14 mouse cellular contexts compared by ENCODE assay signal in the genomic region with DNA sequence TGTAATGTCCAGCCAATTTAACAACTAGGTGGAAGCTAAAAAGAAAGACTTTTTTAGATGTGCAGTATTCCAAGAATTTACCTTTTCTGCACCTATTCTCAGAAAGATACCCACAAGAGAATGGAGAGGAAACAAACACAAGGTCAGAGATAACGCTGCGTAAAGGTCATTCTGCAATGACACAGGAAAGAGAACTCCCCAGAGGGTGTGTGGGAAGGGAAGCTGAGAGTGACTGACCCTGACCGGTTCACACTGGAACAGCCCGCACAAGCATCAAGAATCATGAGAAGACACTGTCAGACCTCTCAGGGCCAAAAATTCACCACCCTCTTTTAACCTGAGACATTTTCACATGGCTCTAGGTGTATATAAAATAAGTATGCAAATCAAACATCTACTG. TPM values are rescaled to one million over a fixed set of nuclear protein-coding genes. Genes with fewer than 3 reads are reported as not detected.
A peak's percentile ranks its signal among the peaks of the same experiment; 100 is the strongest.
DNase-seq lines count a peak whose midpoint lies in the region; ATAC-seq and TF ChIP-seq lines count a peak whose summit lies in the region.
"Had no signal": no experiment of that assay in that cellular context is flagged by ENCODE, and none has a peak within 500 bp of the region (broad histone marks: within the 10 kb centered on the region; RNA-seq: fewer than 3 reads in every experiment).

No protein-coding gene starts in this region.

- H3K27ac ChIP-seq in heart, adult 2 months: peak overlapping the region; percentile 79
- no peak overlapping the region for H3K27ac ChIP-seq in heart, embryonic 11.5 days (ENCODE audit: low read depth, low read length)
- no peak overlapping the region for H3K27ac ChIP-seq in liver, embryonic 13.5 days
- H3K27ac ChIP-seq in forebrain, embryonic 16.5 days (ENCODE audit: low read length): no peak overlapping the region
- H3K27ac ChIP-seq: embryonic facial prominence, embryonic 15.5 days; midbrain, embryonic 13.5 days had no signal

- DNase-seq in heart, adult 2 months: peak in 1 of 2 experiments; percentile 51
- DNase-seq in R1 (ENCODE audit: low read depth, low spot score): peak; percentile 60
- DNase-seq in heart, adult 9 months (ENCODE audit: low spot score in 2 of 2): peak; percentile 67 to 68
- DNase-seq in liver, embryonic 13.5 days: no peak
- DNase-seq in urinary bladder, postnatal 10 days (ENCODE audit: low spot score): no peak
- no peak for DNase-seq in gastrocnemius, adult 8-10 months (ENCODE audit: low spot score in 2 of 2)
- DNase-seq: cerebellum, postnatal 10 days; lung, postnatal 14 days; thymus, postnatal 14 days had no signal

- H3K9me3 ChIP-seq in heart, embryonic 11.5 days (replicated peaks; ENCODE audit: control insufficient read depth, low read length): no peaks in the 10 kb centered on the region
- H3K9me3 ChIP-seq in liver, embryonic 13.5 days (replicated peaks): no peaks in the 10 kb centered on the region
- no peaks in the 10 kb centered on the region for H3K9me3 ChIP-seq in forebrain, embryonic 16.5 days (ENCODE audit: control insufficient read depth, low read length)
- H3K9me3 ChIP-seq: embryonic facial prominence, embryonic 15.5 days; midbrain, embryonic 13.5 days had no signal

- H3K79me2 ChIP-seq in heart, adult 2 months (replicated peaks; ENCODE audit: control insufficient read depth, insufficient read depth, low read length): peaks cover under 1% of the 10 kb centered on the region; the same call in 1 of the 2 replicates

- TF ChIP-seq CTCF in heart, adult 2 months (IDR thresholded peaks at IDR 0.05): no peak

- WGBS in heart, adult 2 months: 20% methylated on average over 4 of the region's 4 CpGs
- WGBS in heart, embryonic 11.5 days (ENCODE audit: insufficient replicate concordance): 39% methylated on average over 4 of the region's 4 CpGs
- WGBS in liver, embryonic 13.5 days (ENCODE audit: insufficient replicate concordance): 57% methylated on average over 4 of the region's 4 CpGs
- 80% methylated on average over 4 of the region's 4 CpGs for WGBS in forebrain, embryonic 16.5 days

- H3K9ac ChIP-seq in heart, adult 2 months (ENCODE audit: low read depth, low read length): no peak overlapping the region
- no peak overlapping the region for H3K9ac ChIP-seq in heart, embryonic 11.5 days (ENCODE audit: low read depth, low read length)
- no peak overlapping the region for H3K9ac ChIP-seq in liver, embryonic 13.5 days
- H3K9ac ChIP-seq in forebrain, embryonic 16.5 days (replicated peaks; ENCODE audit: low read depth, low read length): no peak overlapping the region
- H3K9ac ChIP-seq: embryonic facial prominence, embryonic 15.5 days; midbrain, embryonic 13.5 days had no signal

- peak; percentile 51 for TF ChIP-seq POLR2A in heart, adult 2 months (IDR thresholded peaks at IDR 0.05; ENCODE audit: insufficient read depth, low read depth, low read length)

- peaks cover 49% of the 10 kb centered on the region for H3K36me3 ChIP-seq in heart, adult 2 months (ENCODE audit: control insufficient read depth, insufficient read depth, low read length)
- H3K36me3 ChIP-seq in heart, embryonic 11.5 days (ENCODE audit: control insufficient read depth, insufficient read depth, low read length): no peaks in the 10 kb centered on the region; the same call in 1 of the 2 replicates
- peaks cover 46% of the 10 kb centered on the region for H3K36me3 ChIP-seq in liver, embryonic 13.5 days
- 0 out of 2 replicates have a peak, but pooled peaks cover 3% of the 10 kb centered on the region for H3K36me3 ChIP-seq in forebrain, embryonic 16.5 days (ENCODE audit: control insufficient read depth, insufficient read depth)

- ATAC-seq in heart, embryonic 11.5 days (replicated peaks; ENCODE audit: insufficient number of reproducible peaks, low FRiP score, low TSS enrichment): no peak
- ATAC-seq in liver, embryonic 13.5 days (ENCODE audit: low read depth): peak; percentile 52; the same call in 1 of the 2 replicates
- no peak for ATAC-seq in forebrain, embryonic 16.5 days
- ATAC-seq: midbrain, embryonic 13.5 days; Patski had no signal

- H3K27me3 ChIP-seq in heart, adult 2 months (ENCODE audit: control insufficient read depth, insufficient read depth, low read length): no peaks in the 10 kb centered on the region
- no peaks in the 10 kb centered on the region for H3K27me3 ChIP-seq in heart, embryonic 11.5 days (ENCODE audit: control insufficient read depth, insufficient read depth, low read length)
- H3K27me3 ChIP-seq in liver, embryonic 13.5 days: no peaks in the 10 kb centered on the region
- H3K27me3 ChIP-seq in forebrain, embryonic 16.5 days (replicated peaks; ENCODE audit: control insufficient read depth, insufficient read depth, low read length): no peaks in the 10 kb centered on the region
- H3K27me3 ChIP-seq: embryonic facial prominence, embryonic 15.5 days; midbrain, embryonic 13.5 days; Patski had no signal

- H3K4me2 ChIP-seq in heart, embryonic 11.5 days: no peak overlapping the region
- H3K4me2 ChIP-seq in liver, embryonic 13.5 days: no peak overlapping the region
- H3K4me2 ChIP-seq in forebrain, embryonic 16.5 days (ENCODE audit: low read length): no peak overlapping the region
- H3K4me2 ChIP-seq: embryonic facial prominence, embryonic 15.5 days; midbrain, embryonic 13.5 days had no signal

- intact Hi-C loops in heart, adult 2 months (cut with DNase I): loop anchor here (2.0 kb wide), 1 partner anchor 45 kb away; no protein-coding TSS in a partner anchor

- H3K4me3 ChIP-seq in heart, adult 2 months: no peak overlapping the region
- no peak overlapping the region for H3K4me3 ChIP-seq in heart, embryonic 11.5 days (ENCODE audit: low read depth, low read length)
- H3K4me3 ChIP-seq in liver, embryonic 13.5 days (replicated peaks): no peak overlapping the region
- no peak overlapping the region for H3K4me3 ChIP-seq in forebrain, embryonic 16.5 days (replicated peaks; ENCODE audit: low read length)
- H3K4me3 ChIP-seq: embryonic facial prominence, embryonic 15.5 days; midbrain, embryonic 13.5 days had no signal

- peaks cover 41% of the 10 kb centered on the region for H3K4me1 ChIP-seq in heart, adult 2 months (ENCODE audit: control insufficient read depth, insufficient read depth, low read length)
- peaks cover 15% of the 10 kb centered on the region for H3K4me1 ChIP-seq in heart, embryonic 11.5 days (ENCODE audit: control insufficient read depth, insufficient read depth, low read length)
- H3K4me1 ChIP-seq in liver, embryonic 13.5 days (replicated peaks): peaks cover 20% of the 10 kb centered on the region
- peaks cover 4% of the 10 kb centered on the region; the same call in 1 of the 2 replicates for H3K4me1 ChIP-seq in forebrain, embryonic 16.5 days (replicated peaks; ENCODE audit: control insufficient read depth, insufficient read depth, low read length)
- H3K4me1 ChIP-seq: embryonic facial prominence, embryonic 15.5 days had no signal

- peak; percentile 90 for TF ChIP-seq EP300 in heart, adult 2 months (IDR thresholded peaks at IDR 0.05; ENCODE audit: insufficient read depth, low read depth, low read length)

RNA-seq across cellular contexts. Expression of a gene that starts 10.4 kb away (rescaled TPM):
- 10 to 100 TPM; 76.7 to 80.1 TPM for total RNA-seq in heart, adult 2 months (2021)
- polyA plus RNA-seq in heart, adult 2 months (2012; rRNA removed): 50.4 and 79.4 TPM in 2 replicates
- 43.5 and 55.5 TPM in 2 replicates for polyA plus RNA-seq in heart, embryonic 11.5 days (2014; fragmentation: Nextera tagmentation; extraction: Ambion mirVana)
- polyA plus RNA-seq in liver, embryonic 13.5 days (2015; fragmentation: Nextera tagmentation; extraction: Ambion mirVana): 17.6 and 19.5 TPM in 2 replicates
- polyA plus RNA-seq in forebrain, embryonic 16.5 days (2015; fragmentation: Nextera tagmentation; extraction: Ambion mirVana): 40.2 and 46.7 TPM in 2 replicates
- 10 to 100 TPM; 60.3 to 95.0 (median 77.1) TPM for total RNA-seq in gastrocnemius, adult 8-10 months (2022)

Comparison
In these comparisons a context has a peak if more than half of its experiments do, and no peak if none do; other contexts are left out.
1. DNase-seq: peak in R1 (single experiment) and heart, adult 9 months (2 of 2); none in liver, embryonic 13.5 days (single experiment), urinary bladder, postnatal 10 days (single experiment) and gastrocnemius, adult 8-10 months (0 of 2).